Mouse (Mus musculus) embryo, embryonic 11.5 days (tissue): Measurements from ENCODE around the gene Lbhd2.

Experiments
- DNase-seq: peaks from one replicate; pipeline ENCODE4 v3.0.0-alpha.2; 2012; ENCODE audit warnings: low read depth, low spot score

The Lbhd2 gene

DNA sequence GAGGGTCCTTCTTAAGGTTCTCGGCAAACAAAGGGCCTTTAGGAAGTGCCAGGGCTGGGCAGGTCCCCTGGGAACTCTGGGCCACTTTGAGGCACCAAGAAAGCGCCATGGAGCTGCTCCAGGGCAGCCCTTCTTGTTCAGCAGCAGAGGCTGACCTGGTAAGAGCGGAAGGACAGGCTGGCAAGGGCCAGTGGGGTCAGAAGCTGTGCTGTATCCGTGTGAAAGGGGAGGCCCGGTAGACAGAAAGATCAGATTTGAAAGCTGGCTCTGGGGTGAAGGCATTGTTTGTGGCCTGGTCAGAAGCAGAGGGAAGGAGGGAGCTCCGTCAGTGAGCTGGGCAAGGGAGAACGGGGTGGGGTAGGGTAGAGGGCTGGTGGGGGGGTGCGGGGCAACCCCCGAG is 40.7 kb downstream of the Lbhd2 start:
- DNase-seq, result no peak

DNA sequence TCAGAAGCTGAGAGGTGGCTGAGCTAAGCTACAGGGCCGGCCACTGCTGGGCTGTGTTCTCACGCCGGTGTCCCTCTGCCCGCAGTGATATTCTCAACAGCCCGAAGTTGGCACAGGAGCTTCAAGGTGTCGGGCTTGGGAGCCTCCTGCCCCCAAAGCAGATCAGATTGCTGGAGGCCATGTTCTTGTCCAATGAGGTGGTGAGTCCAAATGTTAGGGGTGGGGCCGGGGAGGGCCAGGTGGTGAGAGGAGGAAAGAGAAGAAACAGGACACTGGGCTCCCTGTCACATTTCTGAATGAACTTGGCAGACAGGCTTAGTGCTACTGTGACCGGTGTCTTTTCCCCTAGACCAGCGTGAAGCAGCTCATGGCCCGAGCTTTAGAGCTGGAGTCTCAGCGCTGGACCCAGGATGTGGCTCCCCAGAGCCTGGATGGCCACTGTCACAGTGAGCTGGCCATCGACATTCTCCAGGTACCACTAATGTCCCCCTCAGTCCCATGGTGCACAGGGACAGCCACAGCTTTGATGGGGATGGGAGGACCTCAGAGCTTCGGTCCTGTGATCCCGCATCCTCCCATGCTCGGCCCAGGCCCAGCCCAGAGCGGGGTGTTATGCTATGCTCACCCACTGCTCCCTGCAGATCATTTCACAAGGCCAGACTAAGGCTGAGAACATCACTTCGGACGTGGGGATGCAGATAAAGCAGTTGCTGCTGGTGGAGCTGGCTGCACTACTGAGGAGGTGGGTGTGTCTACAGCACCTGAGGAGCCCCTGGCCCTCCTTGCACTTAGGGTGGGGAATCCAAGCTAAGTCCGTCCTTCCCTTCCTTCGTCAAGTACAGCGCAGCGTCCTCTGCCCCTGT is 41.5 kb downstream of the Lbhd2 start:
- no peak for DNase-seq

DNA sequence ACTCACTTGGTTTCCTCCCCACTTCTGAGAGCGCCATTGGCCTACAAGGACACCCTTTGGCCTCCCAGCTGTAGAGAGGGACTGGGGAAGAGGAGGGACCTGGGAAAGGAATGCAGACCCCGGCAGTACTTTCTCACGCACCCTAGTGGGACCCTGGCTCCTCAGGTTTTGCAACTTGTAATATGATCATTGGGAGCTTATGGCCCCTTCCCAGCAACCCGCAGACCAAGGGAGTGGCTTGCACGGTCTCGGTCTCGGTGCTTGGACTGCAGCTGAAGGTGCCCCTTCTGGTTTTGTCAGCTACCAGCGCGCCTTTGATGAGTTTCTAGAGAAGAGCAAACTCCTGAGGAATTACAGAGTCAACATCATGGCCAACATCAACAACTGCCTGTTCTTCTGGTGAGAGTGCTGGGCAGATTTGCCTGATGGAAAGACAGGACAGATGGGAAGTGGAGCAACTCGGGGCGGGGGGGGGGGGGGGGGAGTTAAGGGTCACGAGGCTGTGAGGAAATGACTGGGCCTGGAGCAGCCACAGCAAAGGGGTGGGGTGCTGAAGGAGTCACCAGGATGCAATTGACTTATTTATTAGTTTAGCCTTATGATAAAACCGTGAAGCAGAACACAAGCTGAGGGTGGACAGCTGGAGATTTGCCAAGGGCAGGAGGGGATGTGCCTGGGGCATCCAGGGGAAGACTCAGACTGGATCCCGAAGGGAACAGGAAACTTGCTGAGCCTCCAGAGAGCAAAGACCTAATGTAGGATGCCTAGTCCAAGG is 42.5 kb downstream of the Lbhd2 start:
- no peak for DNase-seq

DNA sequence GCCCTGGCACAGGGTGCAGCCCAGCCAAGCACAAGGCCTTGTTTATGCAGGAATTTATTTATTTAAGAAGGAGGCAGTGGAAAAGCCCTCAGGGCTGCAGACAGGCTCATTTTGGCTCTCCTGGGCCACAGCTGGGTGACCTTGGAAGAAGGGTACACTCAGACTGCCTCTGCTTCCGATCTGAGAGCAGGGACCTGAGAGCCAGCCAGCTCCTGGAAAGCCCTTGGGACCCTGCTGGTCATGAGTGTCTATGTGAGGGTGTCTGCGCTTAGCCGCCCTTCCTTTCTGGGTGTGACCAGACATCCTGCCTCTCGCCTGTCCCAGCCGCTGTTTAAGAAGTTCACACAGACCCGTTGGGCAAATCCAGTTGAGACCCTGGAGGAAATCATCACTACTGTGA is 43.8 kb downstream of the Lbhd2 start:
- DNase-seq, result no peak

DNA sequence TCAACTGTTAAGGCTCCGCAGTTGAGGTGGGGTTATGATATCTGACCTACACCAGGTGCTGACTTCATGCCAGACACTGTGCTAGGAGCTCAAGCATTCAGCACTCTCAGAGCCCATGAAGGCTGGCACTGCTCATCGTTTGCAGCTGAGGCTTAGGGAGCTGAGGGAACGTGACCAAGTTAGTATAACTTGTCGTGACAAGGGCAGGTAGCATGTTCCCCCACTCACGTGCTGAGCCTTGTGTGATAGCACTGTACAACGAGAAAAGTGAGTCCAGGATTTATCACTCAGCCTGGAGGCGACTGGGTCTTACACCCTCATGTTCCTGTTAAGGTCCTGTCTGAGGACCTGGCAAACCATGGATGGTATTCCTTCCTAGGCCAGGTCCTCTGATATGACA is 45.0 kb downstream of the Lbhd2 start:
- no peak for DNase-seq

DNA sequence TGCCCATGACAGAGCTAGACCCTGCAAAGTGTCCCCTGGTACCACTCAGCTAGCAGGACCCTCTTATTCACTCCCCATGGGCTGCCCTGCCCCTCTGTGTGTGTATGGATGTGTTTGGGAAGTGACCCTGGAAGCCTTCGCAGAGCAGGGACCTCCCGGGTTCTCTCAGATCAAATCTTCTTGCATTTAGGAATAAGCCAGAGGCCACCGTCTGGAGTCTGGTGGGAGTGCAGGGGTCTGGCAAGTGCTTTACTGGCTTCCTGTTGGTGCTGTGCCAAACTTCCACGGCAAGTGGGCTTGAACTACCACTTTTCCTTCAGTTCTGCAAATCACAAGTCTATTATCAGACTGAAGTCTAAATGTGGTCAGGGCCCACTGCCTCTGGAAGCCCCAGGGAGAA is 47.4 kb downstream of the Lbhd2 start:
- no peak for DNase-seq

DNA sequence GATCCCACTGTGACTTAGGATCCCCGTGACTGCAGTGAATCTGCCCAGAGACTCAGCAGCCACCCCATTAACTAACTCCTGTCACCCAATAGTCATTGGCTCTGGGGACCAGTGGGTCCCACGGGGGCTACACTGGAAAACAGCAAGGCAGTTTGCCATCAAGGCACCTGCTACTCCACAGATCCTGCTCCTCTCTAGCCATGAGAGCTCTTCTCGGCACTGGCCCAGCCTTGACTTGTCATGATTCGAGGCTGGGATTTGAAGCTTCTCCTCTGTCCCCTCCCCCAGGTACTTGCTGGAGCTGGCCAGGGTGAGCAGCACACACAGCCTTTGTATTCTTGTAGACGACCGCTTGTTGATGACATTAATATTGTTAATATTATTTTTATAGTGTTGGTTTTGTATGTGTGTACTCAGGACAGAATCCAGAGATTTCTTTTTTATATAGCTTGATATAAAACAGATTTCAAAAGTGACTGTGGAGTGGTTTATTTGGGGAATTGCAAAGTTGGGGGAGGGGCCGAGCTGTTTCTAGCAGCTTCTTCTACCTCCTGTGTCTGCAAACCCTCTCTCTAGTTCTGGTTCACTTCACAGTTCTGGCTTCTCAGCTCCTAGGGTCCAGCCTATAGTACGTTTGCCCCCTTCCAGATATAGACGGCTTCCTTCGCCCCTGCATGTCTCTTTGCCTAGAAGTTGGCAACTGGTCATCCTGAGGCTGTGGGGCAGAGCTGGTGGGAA is 48.1 kb downstream of the Lbhd2 start:
- no peak for DNase-seq

DNA sequence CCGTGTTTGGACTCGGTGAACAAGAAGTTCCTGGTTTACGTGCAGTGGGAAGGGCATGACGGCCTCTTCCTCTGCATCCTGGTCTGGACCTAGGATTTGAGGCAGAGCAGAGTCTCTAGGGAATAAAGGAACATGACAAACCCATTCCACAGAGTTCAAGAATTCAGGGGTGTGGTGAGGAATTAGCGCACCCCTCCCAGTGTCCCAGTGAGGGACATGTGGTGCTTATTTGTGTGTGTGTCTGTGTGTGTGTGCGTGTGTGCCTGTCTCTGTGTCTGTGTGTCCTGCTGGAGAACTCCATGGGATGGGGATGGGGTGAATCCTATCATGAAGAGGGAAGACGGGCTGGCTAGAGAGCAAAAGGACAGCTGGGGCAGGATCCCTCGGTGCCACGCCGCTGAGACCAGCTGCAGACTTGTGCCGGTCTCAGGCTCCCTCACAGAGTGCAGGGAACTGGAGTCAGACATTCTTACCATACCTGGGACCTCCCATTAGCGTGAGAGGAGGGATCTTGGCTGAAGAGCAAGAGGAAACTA is 48.8 kb downstream of the Lbhd2 start:
- DNase-seq, result no peak

DNA sequence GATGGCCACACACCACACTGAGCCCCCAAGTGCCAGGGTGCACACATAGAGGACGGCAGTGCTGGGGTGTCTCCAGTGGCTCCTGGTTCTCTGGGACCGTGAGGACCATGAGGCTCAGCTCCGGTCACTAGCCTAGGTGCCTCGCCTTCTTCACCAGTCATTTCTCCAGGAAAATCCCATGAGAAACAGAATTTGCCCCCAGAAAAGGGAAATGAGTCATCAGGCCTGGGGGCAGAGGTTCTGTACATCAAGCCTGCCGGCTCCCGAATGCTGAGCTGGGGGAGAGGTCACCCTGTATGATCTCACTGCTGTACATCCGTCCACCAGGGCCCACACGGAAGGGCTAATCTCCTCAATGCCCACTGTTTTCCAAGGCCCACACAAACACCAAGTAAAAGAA is 49.3 kb downstream of the Lbhd2 start:
- no peak for DNase-seq

DNA sequence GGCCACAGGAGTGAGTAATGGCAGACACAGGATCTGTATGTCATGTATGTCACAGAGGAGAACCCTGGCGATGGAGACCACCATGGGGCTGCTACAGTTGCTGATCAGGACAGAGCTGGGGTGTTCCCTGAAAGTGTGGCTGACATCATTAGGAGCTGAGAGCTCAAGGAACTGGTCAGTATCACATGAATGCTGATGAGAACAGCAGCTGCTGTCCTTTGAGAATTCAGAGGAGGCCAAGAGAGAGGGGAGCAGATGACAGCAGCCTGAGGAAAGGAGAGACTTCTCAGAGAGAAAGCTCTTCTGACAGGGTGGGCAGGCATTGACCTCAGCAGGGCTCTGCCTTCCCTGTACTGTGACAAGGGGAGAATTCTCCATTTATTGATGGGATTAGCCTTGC is 51.1 kb downstream of the Lbhd2 start:
- no peak for DNase-seq
